Mouse (Mus musculus) lung, postnatal 14 days (tissue): ENCODE data around the gene Cbx8.

Experiments
- DNase-seq: peaks from one replicate; pipeline ENCODE4 v3.0.0; 2021

The Cbx8 gene

GRCm38 (mm10) chr11:119040600-119041324, at the start of gene Cbx8:
Gene Cbx8, minus strand, starts transcription at chr11:119040969.
- peak; percentile 99 for DNase-seq

- peak; percentile 21 for DNase-seq
These were observed 49.5 kb upstream of the Cbx8 start for GRCm38 (mm10) chr11:119090076-119090960.

- peak; percentile 18 for DNase-seq
These were observed 48.7 kb upstream of the Cbx8 start for GRCm38 (mm10) chr11:119089235-119090075.

GRCm38 (mm10) chr11:119088391-119089234, 47.8 kb upstream of the Cbx8 start:
- DNase-seq = peak; percentile 48

GRCm38 (mm10) chr11:119087301-119088082, 46.7 kb upstream of the Cbx8 start:
- peak; percentile 76 for DNase-seq

- peak; percentile 92 for DNase-seq
These were observed 45.6 kb upstream of the Cbx8 start, which contains the start of gene Cbx4 for GRCm38 (mm10) chr11:119086144-119086971. Gene Cbx4, minus strand, starts transcription at chr11:119086221.

GRCm38 (mm10) chr11:119085279-119086062, 44.7 kb upstream of the Cbx8 start:
- DNase-seq = peak; percentile 70

- peak; percentile 60 for DNase-seq
These were observed 43.9 kb upstream of the Cbx8 start for GRCm38 (mm10) chr11:119084446-119085278.

GRCm38 (mm10) chr11:119083724-119084445, 43.1 kb upstream of the Cbx8 start:
- DNase-seq = peak; percentile 73

GRCm38 (mm10) chr11:119082638-119083599, 42.1 kb upstream of the Cbx8 start:
- DNase-seq = peak; percentile 21

- peak; percentile 61 for DNase-seq
These were observed 41.3 kb upstream of the Cbx8 start for GRCm38 (mm10) chr11:119081839-119082637.

- DNase-seq = no peak
These were observed 40.5 kb upstream of the Cbx8 start for GRCm38 (mm10) chr11:119081148-119081838.

GRCm38 (mm10) chr11:119080461-119081147, 39.8 kb upstream of the Cbx8 start:
- no peak for DNase-seq

- no peak for DNase-seq
These were observed 38.7 kb upstream of the Cbx8 start for GRCm38 (mm10) chr11:119079445-119079837.
